Mouse (Mus musculus) spleen, adult 2 months (tissue): Measurements from ENCODE around the gene Ap1s2.

Source experiments
- CTCF ChIP-seq: fragments of 200-500 bp; IDR thresholded peaks from 2 replicates; pipeline ENCODE4 v1.5.1; 2011; ENCODE audit warnings: mild to moderate bottlenecking, inconsistent platforms; ENCODE audit not compliant: insufficient read depth, insufficient read length, insufficient replicate concordance; ENCODE audit errors: extremely low read depth
- POLR2A ChIP-seq: fragments of 200-500 bp; IDR thresholded peaks from 2 replicates; pipeline ENCODE4 v1.6.1; 2011; ENCODE audit warnings: low read depth, low read length, inconsistent platforms

DNA sequence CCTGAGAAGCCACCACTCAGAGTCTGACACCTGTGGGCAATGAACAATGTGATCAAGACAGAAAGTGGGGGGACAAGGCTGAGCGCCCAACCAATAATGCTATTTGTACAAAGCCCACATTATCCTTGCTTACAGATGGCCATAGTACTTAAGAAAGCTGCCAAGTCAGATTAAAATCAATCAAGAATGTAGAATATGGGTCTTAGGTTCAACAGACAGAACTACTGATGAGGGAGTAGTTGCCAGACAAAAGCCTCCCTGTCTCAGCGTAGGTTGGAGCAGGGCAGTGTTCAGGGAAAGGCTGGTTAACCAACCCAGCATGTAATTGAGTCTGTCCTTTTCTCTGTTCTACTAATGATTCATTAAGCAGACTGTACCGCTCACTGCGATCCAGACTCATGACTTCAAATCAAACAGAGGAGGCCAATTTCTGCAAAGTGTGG is 23.3 kb upstream of the Ap1s2 start:
- TF ChIP-seq POLR2A (no peak), CTCF (no peak)
